Mouse (Mus musculus) heart, postnatal 10 days (tissue): ENCODE measurements around the gene Rspry1. TPM values are rescaled to one million over a fixed set of nuclear protein-coding genes. Genes with fewer than 3 reads are reported as not detected.

Experiments used
- total RNA-seq, 2 experiments: library from RNA; stranded (reverse); gene quantifications; 2 replicates each; pipeline ENCODE4 v1.2.3; 2021

Rspry1 gene
- total RNA-seq, 2 experiments from 2014 or later = 14.5 to 16.1 TPM

Other genes starting within 250 kb of the Rspry1 start
- 100 to 1,000 TPM in 1 of 2 experiments, 10 to 100 TPM in 1; 80.4 to 138 TPM for gene Herpud1, start 215.5 kb upstream of the Rspry1 start, total RNA-seq
- gene Nlrc5, start 167.6 kb upstream of the Rspry1 start, total RNA-seq = 1 to 10 TPM in 1 of 2 experiments, under 1 TPM in 1; 0.84 to 1.0 TPM
- gene Cpne2, start 68.9 kb upstream of the Rspry1 start, total RNA-seq = 1 to 10 TPM; 6.3 to 7.0 TPM
- 10 to 100 TPM; 20.9 to 27.0 TPM for gene Fam192a, start 60 bp downstream of the Rspry1 start, total RNA-seq
- 100 to 1,000 TPM; 107 to 110 TPM for gene Arl2bp, start 64.7 kb downstream of the Rspry1 start, total RNA-seq
- gene Pllp, start 94.3 kb downstream of the Rspry1 start, total RNA-seq = 1 to 10 TPM in 1 of 2 experiments, under 1 TPM in 1; 0.72 to 1.1 TPM
- not detected for gene Ccl22, start 143.7 kb downstream of the Rspry1 start, total RNA-seq
- gene Cx3cl1, start 170.1 kb downstream of the Rspry1 start, total RNA-seq = 1 to 10 TPM; 3.4 to 3.9 TPM
- gene Ccl17, start 208.5 kb downstream of the Rspry1 start, total RNA-seq = not detected
- gene Coq9, start 236.4 kb downstream of the Rspry1 start, total RNA-seq = 100 to 1,000 TPM; 332 to 338 TPM
- gene Ciapin1, start 236.4 kb downstream of the Rspry1 start, total RNA-seq = 10 to 100 TPM; 74.8 to 87.7 TPM